Mouse (Mus musculus) kidney, adult 2 months (tissue): ENCODE measurements at regions not wholly inside any gene's neighbourhood (a gene's known extent, or its start where the extent isn't known, plus 50 kb on each side); places are given as distances from the start of the nearest gene placed in this dataset.

Source experiments
- CTCF ChIP-seq: fragments of 200-500 bp; conservative IDR thresholded peaks from 2 replicates; pipeline ENCODE4 v1.5.1; 2011; ENCODE audit warnings: low read depth, mild to moderate bottlenecking, control low read depth, low read length, moderate library complexity, mixed read lengths; ENCODE audit not compliant: insufficient read depth, insufficient read length
- POLR2A ChIP-seq: fragments of 200-500 bp; IDR thresholded peaks from one replicate; pipeline ENCODE4 v1.6.1; 2011; ENCODE audit warnings: low read depth, low read length, control low read depth

GRCm38 (mm10) chr15:62264183-62264582, 1341.4 kb upstream of the A1bg start:
- TF ChIP-seq POLR2A (no peak), CTCF (no peak)
